Mouse (Mus musculus): ENCODE measurements around the gene Cadm1. TPM values are rescaled to one million over a fixed set of nuclear protein-coding genes. Genes with fewer than 3 reads are reported as not detected.

Gene Cadm1
- total RNA-seq (2021) = 100 to 1,000 TPM; 230 to 269 TPM
- long read RNA-seq, experiment 1, partial matches to known transcripts = 430 of 480 reads
- long read RNA-seq, experiment 1, other reads (novel, unspliced or antisense) = 50 of 480 reads
- long read RNA-seq, experiment 2, partial matches to known transcripts = 228 of 253 reads
- long read RNA-seq, experiment 2, other reads (novel, unspliced or antisense) = 25 of 253 reads

DNA sequence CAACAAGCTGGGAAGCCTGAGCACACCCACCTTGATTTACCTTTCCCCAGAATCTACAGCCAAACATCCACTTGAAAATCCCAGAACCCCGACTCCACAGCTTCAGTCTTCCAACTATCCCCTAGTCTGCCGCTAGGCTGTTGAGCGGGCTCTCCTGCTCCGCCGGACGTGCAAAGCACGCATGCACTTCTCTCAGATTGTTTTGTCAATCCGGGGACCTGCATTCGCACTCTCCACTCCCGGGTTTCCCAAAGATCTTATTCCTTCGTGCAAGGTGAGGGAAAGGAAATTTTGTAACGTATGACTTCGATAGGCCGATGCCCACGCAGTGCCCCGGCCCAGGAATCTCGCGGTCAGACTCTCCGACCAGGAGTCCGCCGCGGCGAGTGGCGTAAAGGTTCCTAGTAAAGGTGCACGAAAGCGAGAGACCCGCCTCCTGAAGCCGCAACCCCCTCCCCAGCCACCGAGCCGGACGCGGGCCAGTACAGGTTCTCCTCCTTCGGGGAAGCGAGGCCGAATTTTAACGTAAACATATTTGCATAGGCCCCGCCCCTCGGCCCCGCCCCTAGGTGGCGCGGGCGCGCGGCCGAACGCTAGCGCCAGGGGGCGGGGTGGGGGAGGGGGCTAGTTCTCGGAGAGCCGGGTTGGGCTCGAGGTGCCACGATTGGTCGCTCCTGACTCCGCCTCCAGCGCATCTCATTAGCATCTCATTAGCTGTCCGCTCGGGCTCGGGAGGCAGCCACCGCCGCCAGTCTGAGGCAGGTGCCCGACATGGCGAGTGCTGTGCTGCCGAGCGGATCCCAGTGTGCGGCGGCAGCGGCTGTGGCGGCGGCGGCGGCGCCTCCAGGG is at the start of gene Cadm1:
Gene Cadm1, plus strand, starts transcription at position 572 of the 849 bp plus-strand sequence.
- peak; percentile 60 for TF ChIP-seq CTCF (IDR thresholded peaks at IDR 0.05)
- intact Hi-C loops (cut with DNase I) = loop anchor here (2.0 to 10.0 kb wide), 11 partner anchors 55 to 795 kb away; no protein-coding TSS in a partner anchor
- peak; percentile 96 for DNase-seq (ENCODE audit: extremely low spot score in 1 of 2, low spot score in 2 of 2)

DNA sequence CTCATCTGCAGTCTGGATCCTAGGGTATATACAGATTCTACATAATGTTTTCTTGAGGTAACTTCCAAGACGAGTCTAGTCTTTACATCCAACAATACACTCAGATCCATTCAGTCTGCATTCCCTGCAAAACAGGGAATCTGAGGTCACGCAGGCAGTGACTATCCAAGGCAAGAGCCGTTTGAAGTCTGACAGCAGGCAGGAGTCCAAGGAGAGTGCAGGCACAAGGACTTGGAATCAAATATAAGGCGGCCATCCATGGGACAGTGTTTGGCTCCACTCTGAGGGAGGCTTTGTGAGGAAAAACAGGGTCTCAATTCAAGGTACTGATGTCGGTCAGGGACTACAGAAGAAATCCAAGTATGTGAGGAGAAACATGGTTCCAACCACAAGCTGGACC is 45.5 kb upstream of the Cadm1 start:
- Histone ChIP-seq H3K27ac (no peak overlapping the region), H3K4me3 (no peak overlapping the region)
- no peak for TF ChIP-seq CTCF (IDR thresholded peaks at IDR 0.05)
- no peak for DNase-seq (ENCODE audit: extremely low spot score in 1 of 2, low spot score in 2 of 2)
- intact Hi-C loops (cut with DNase I) = no loop called here

More for the DNA sequence above, at the start of gene Cadm1:
- peak within 1 kb of the TSS; percentile 96 for H3K27ac ChIP-seq
- H3K4me3 ChIP-seq = peak within 1 kb of the TSS; percentile 98

DNA sequence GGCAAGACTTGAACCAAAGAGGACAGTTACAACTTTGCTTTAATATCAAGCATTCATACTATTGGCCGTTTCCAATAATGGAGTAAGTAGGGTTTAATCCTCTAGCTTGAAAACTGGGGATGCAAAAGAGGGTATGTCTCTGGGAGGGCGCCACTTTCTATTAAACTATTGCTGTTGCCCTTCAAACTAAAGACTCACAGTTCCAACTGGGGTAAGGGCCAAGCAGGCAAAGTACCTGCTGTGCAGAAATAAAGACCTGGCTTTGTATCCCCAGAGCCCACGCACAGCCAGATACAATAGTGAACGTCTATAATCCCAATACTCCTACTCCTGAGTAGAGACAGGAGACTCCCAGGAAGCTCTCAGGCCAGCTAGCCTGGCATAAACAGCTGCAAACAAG is 44.8 kb upstream of the Cadm1 start:
- no peak overlapping the region for H3K27ac ChIP-seq
- no peak for TF ChIP-seq CTCF (IDR thresholded peaks at IDR 0.05)
- intact Hi-C loops (cut with DNase I) = no loop called here
- no peak overlapping the region for H3K4me3 ChIP-seq
- no peak for DNase-seq (ENCODE audit: extremely low spot score in 1 of 2, low spot score in 2 of 2)

DNA sequence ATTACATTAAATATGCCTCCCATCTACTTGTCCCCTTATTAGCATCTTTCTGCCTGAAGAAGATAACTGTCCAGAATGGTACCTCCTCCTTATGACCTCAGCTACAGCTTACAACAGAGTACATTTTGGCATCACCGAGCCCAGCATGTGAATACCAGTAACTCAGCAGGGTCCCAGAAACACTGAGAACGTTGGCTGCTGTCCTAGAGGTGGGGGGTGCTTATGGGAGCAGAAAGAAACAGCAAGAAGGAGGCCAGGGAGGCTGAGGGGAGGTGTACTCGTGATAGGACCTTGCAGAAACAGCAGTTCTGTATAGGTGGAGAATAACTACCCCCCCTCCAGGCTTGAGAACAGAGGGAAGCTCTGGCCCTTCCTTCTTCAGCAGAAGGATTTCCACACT is 30.2 kb upstream of the Cadm1 start:
- DNase-seq (ENCODE audit: extremely low spot score in 1 of 2, low spot score in 2 of 2) = no peak
- Histone ChIP-seq H3K27ac (no peak overlapping the region), H3K4me3 (no peak overlapping the region)
- TF ChIP-seq CTCF (IDR thresholded peaks at IDR 0.05) = no peak
- intact Hi-C loops (cut with DNase I) = no loop called here

DNA sequence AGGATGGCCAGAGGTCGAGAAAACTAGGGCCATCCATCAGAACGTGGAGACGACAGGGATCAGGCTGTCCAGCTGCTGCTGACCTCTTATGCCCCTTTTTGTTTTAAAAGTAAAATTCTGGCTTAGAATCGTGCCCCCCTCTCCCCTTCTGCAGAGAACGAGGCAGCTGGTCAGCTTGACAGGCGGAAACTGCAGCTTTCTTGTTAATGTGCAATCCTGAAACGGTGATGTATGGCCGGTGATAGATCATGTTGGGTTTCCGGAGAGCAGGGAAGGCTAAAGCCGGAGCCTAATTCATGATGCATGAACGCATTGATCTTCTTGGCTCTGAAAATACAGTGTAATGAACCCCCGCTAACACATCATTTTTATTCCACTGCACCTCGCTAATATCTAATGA is 24.0 kb upstream of the Cadm1 start:
- DNase-seq (ENCODE audit: extremely low spot score in 1 of 2, low spot score in 2 of 2) = no peak
- no peak overlapping the region for H3K4me3 ChIP-seq
- no peak for TF ChIP-seq CTCF (IDR thresholded peaks at IDR 0.05)
- H3K27ac ChIP-seq = no peak overlapping the region
- intact Hi-C loops (cut with DNase I) = no loop called here

DNA sequence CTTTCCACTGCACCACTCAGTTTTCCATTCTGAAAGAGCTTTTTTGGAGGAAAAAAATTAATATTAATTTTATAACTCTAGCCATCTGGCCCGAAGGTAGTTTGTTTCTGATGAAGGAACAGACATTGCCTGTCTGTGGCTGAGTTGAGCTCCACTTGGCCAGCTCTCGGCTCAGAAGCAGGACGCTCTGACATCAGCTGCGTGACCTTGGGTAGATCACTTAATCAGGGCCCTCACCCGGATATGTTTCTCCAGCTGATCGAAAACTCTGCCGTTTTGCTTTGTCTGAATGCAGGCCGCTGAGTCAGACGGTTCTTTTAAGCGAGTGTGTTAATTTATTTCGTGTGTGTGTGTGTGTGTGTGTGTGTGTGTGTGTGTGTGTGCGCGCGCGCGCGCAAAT is 23.1 kb upstream of the Cadm1 start:
- intact Hi-C loops (cut with DNase I) = no loop called here
- Histone ChIP-seq H3K27ac (no peak overlapping the region), H3K4me3 (no peak overlapping the region)
- DNase-seq (ENCODE audit: extremely low spot score in 1 of 2, low spot score in 2 of 2) = no peak
- no peak for TF ChIP-seq CTCF (IDR thresholded peaks at IDR 0.05)

DNA sequence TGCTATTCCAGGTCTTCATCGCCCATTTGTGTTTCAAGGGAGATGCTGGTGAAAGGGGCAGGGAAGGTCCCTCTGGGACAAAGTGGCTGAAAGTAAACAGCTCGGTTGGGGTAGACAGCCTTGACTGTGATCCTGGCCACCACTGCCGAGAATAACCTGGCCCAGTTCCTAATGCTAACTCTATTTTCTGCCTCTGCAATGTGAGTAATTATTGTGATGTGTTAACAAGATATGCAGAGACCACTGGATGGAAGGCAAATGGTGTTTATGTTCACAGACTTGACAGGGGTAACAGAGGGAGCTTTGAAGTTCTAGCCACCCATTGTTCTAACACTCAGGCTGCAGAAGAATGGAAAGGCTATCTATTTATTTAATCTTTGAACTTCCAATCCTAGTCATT is 21.9 kb upstream of the Cadm1 start:
- Histone ChIP-seq H3K27ac (no peak overlapping the region), H3K4me3 (no peak overlapping the region)
- intact Hi-C loops (cut with DNase I) = no loop called here
- no peak for TF ChIP-seq CTCF (IDR thresholded peaks at IDR 0.05)
- no peak for DNase-seq (ENCODE audit: extremely low spot score in 1 of 2, low spot score in 2 of 2)

DNA sequence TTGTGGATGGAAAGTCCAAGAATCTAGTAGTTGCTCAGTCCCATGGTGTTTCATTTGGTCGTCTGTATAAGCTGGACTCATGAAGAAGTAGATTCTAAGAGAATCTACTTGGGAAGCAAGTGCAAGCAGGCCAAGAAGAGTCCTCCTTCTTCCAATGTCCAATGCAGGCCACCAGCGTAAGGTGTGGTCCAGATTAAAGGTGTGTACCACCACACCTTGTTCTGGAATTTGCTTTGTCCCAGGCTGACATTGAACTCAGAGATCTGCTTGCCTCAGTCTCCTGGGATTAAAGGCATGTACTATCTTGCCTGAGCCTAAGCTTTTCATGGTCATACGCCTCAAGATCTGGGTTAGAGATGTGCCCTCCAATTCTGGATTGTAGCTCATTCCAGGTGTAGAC is 17.5 kb upstream of the Cadm1 start:
- no peak for TF ChIP-seq CTCF (IDR thresholded peaks at IDR 0.05)
- Histone ChIP-seq H3K27ac (no peak overlapping the region), H3K4me3 (no peak overlapping the region)
- intact Hi-C loops (cut with DNase I) = no loop called here
- DNase-seq (ENCODE audit: extremely low spot score in 1 of 2, low spot score in 2 of 2) = no peak

DNA sequence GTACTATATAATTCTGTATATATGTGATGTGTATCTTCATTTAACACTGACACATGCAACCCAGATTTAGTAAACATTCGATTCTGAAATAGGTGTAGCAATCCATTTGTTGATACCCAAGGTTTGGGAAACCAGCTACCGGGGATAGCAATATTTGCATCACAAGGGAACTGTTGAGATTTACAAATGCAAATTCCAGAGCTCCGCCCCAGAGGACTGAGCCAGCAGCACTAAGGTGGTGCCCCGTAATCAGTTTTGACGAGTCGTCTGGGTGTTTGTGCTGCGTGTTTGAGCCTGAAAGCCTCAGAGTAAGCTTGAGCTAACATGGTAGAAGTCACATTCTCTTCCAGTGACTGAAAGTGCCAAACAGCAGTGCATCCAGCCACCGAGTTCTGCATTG is 15.7 kb upstream of the Cadm1 start:
- intact Hi-C loops (cut with DNase I) = no loop called here
- no peak overlapping the region for H3K4me3 ChIP-seq
- H3K27ac ChIP-seq = no peak overlapping the region
- DNase-seq (ENCODE audit: extremely low spot score in 1 of 2, low spot score in 2 of 2) = no peak
- TF ChIP-seq CTCF (IDR thresholded peaks at IDR 0.05) = no peak

DNA sequence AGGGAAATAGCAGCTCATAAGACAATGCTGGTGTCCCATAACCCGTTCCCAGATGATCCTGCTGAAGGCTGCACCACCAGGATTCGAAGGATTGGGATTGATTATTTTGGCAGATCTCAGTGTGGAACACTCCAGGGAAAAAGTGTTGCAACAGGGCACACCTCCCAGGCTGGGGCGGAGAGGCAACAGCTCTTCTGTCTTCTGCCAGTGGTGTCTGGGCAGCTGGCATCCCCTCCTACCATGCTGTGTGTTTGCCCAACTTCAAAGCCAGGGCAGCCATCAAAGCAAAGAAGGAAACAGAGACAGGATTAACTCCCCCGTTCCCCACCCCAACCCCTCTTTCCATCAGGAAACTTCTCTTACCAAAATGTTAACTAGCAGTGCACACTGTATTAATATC is 13.7 kb upstream of the Cadm1 start:
- DNase-seq (ENCODE audit: extremely low spot score in 1 of 2, low spot score in 2 of 2) = no peak
- intact Hi-C loops (cut with DNase I) = no loop called here
- Histone ChIP-seq H3K4me3 (no peak overlapping the region), H3K27ac (no peak overlapping the region)
- no peak for TF ChIP-seq CTCF (IDR thresholded peaks at IDR 0.05)

DNA sequence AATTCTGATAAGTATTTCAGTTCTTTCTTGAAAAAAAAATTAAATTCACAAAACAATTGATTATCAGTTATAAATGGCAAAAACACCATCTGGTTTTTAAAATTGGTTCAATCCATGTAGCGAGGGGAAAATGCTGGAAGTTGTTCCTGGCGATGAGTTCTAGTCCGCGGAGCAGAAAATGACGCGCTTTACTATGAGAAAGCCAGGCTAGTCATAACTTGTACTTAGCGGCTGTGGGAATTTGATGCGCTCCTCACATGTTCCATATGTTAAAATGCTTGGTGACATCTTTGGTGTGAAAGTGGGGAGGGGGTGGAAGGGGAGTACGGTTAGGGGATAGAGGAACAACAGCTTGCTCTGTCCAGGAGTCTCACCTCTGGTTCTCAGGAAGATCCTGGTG is 2.7 kb upstream of the Cadm1 start:
- DNase-seq (ENCODE audit: extremely low spot score in 1 of 2, low spot score in 2 of 2) = no peak
- Histone ChIP-seq H3K4me3 (no peak overlapping the region), H3K27ac (no peak overlapping the region)
- no peak for TF ChIP-seq CTCF (IDR thresholded peaks at IDR 0.05)
- intact Hi-C loops (cut with DNase I) = loop anchor here (5.0 to 10.0 kb wide), 4 partner anchors 172 to 710 kb away; no protein-coding TSS in a partner anchor

DNA sequence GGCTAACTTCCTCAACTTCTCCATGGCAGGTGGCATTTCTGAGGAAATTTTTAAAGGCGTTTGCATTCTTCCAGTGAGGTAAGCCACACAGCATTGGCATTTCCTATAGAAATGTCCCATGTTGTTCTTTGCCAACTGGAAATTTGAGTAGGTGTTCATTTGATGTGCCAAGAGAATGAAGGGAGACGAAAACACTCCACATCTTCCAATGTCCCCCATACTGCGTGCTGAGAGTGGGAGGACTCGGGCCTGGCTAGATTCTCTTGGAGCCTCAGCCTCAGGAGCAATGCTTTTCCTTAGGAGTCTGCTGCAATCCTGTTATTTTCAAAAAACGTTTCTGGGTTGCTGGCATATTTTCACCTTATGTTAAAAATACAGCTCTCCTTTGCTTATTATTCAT is 2.2 kb upstream of the Cadm1 start:
- TF ChIP-seq CTCF (IDR thresholded peaks at IDR 0.05) = no peak
- Histone ChIP-seq H3K4me3 (no peak overlapping the region), H3K27ac (no peak overlapping the region; the same call in 1 of the 2 replicates)
- no peak for DNase-seq (ENCODE audit: extremely low spot score in 1 of 2, low spot score in 2 of 2)
- intact Hi-C loops (cut with DNase I) = loop anchor here (2.0 to 10.0 kb wide), 5 partner anchors 83 to 710 kb away; no protein-coding TSS in a partner anchor

All from left cerebral cortex, adult 2 months (tissue).